Mouse (Mus musculus) kidney, adult 2 months (tissue): ENCODE measurements around the gene Ccnl2. TPM values are rescaled to one million over a fixed set of nuclear protein-coding genes. Genes with fewer than 3 reads are reported as not detected.

Experiments used
- DNase-seq: peaks from one replicate; pipeline ENCODE4 v3.0.0; 2021
- H3K27ac ChIP-seq: fragments of 200-500 bp; 2 replicates; pipeline ENCODE4 v1.5.1; 2012; ENCODE audit warnings: low read depth, low read length, control low read depth, inconsistent platforms; ENCODE audit not compliant: insufficient read depth
- H3K27me3 ChIP-seq: fragments of 200-500 bp; replicated peaks from 2 replicates; pipeline ENCODE4 v1.6.1; 2012; ENCODE audit warnings: mild to moderate bottlenecking, moderate library complexity, low read length, inconsistent platforms; ENCODE audit not compliant: control insufficient read depth, insufficient read depth
- H3K36me3 ChIP-seq: fragments of 200-500 bp; 2 replicates; pipeline ENCODE4 v1.6.1; 2012; ENCODE audit warnings: mild to moderate bottlenecking, moderate library complexity, low read length, inconsistent platforms; ENCODE audit not compliant: control insufficient read depth, insufficient read depth
- H3K4me1 ChIP-seq: fragments of 200-500 bp; 2 replicates; pipeline ENCODE4 v1.6.1; 2011; ENCODE audit warnings: low read length; ENCODE audit not compliant: control insufficient read depth, insufficient read depth
- H3K4me3 ChIP-seq: fragments of 200-500 bp; 2 replicates; pipeline ENCODE4 v1.5.1; 2011; ENCODE audit warnings: mild to moderate bottlenecking, low read depth, low read length, control low read depth; ENCODE audit not compliant: insufficient read depth
- CTCF ChIP-seq: fragments of 200-500 bp; conservative IDR thresholded peaks from 2 replicates; pipeline ENCODE4 v1.5.1; 2011; ENCODE audit warnings: low read depth, mild to moderate bottlenecking, control low read depth, low read length, moderate library complexity, mixed read lengths; ENCODE audit not compliant: insufficient read depth, insufficient read length
- POLR2A ChIP-seq: fragments of 200-500 bp; IDR thresholded peaks from one replicate; pipeline ENCODE4 v1.6.1; 2011; ENCODE audit warnings: low read depth, low read length, control low read depth
- WGBS: fragments of 180-500 bp; shearing (Covaris S2); methylation state at CpG from one replicate; pipeline ENCODE4 v1.1.7; 2018; 5-methylcytosine and 5-hydroxymethylcytosine counted together
- polyA plus RNA-seq: library from polyadenylated mRNA; depleted of rRNA; stranded (reverse); fragments of >200 nt; gene quantifications from 2 replicates; pipeline ENCODE4 v1.2.3, GENCODE M21; 2012

Gene Ccnl2
- polyA plus RNA-seq, 1 experiment, result 54.1 TPM

- Histone ChIP-seq H3K27me3 (no peaks in the 10 kb centered on the region), H3K27ac (peak within 1 kb of the TSS; percentile 79), H3K4me1 (peaks cover 12% of the 10 kb centered on the region; the same call in 1 of the 2 replicates), H3K36me3 (no peaks in the 10 kb centered on the region), H3K4me3 (peak within 1 kb of the TSS; percentile 36; the same call in 1 of the 2 replicates)
- no peak for TF ChIP-seq CTCF
- TF ChIP-seq POLR2A, result no peak
- DNase-seq, result no peak
- WGBS, result 69% methylated on average over 3 of the region's 3 CpGs
Observed at GRCm38 (mm10) chr4:155790021-155790489, 22.2 kb upstream of the Ccnl2 start, which contains the start of gene Ankrd65. Gene Ankrd65, plus strand, starts transcription at chr4:155790439.

GRCm38 (mm10) chr4:155790650-155791161 lies 21.6 kb upstream of the Ccnl2 start:
- WGBS, result 39% methylated on average over 3 of the region's 3 CpGs
- Histone ChIP-seq H3K4me3 (no peak overlapping the region), H3K4me1 (peaks cover 12% of the 10 kb centered on the region; the same call in 1 of the 2 replicates), H3K36me3 (no peaks in the 10 kb centered on the region), H3K27ac (peak overlapping the region; percentile 79), H3K27me3 (no peaks in the 10 kb centered on the region)
- no peak for TF ChIP-seq CTCF
- no peak for TF ChIP-seq POLR2A
- DNase-seq, result peak; percentile 84

GRCm38 (mm10) chr4:155791240-155791933 lies 20.9 kb upstream of the Ccnl2 start:
- DNase-seq, result peak; percentile 57
- H3K4me3 ChIP-seq, result peak overlapping the region; percentile 36
- H3K36me3 ChIP-seq, result no peaks in the 10 kb centered on the region
- no peak for TF ChIP-seq POLR2A
- TF ChIP-seq CTCF, result no peak
- peaks cover 12% of the 10 kb centered on the region; the same call in 1 of the 2 replicates for H3K4me1 ChIP-seq
- H3K27me3 ChIP-seq, result no peaks in the 10 kb centered on the region
- WGBS, result 42% methylated on average over 24 of the region's 24 CpGs
- H3K27ac ChIP-seq, result peak overlapping the region; percentile 79

- Histone ChIP-seq H3K4me1 (peaks cover 12% of the 10 kb centered on the region; the same call in 1 of the 2 replicates), H3K27me3 (no peaks in the 10 kb centered on the region), H3K4me3 (no peak overlapping the region), H3K36me3 (no peaks in the 10 kb centered on the region), H3K27ac (no peak overlapping the region)
- TF ChIP-seq CTCF (no peak), POLR2A (no peak)
- WGBS, result 54% methylated on average over 2 of the region's 2 CpGs
- no peak for DNase-seq
Observed at GRCm38 (mm10) chr4:155793730-155794129, 18.6 kb upstream of the Ccnl2 start.

- TF ChIP-seq POLR2A (no peak), CTCF (no peak)
- peaks cover 9% of the 10 kb centered on the region; the same call in 1 of the 2 replicates for H3K4me1 ChIP-seq
- WGBS, result 100% methylated on average over 1 of the region's 1 CpGs
- no peak overlapping the region for H3K4me3 ChIP-seq
- H3K36me3 ChIP-seq, result no peaks in the 10 kb centered on the region; the same call in 1 of the 2 replicates
- no peak for DNase-seq
- H3K27ac ChIP-seq, result no peak overlapping the region
- H3K27me3 ChIP-seq, result no peaks in the 10 kb centered on the region
Observed at GRCm38 (mm10) chr4:155802075-155802474, 10.2 kb upstream of the Ccnl2 start.

- Histone ChIP-seq H3K27ac (peak within 1 kb of the TSS; percentile 60), H3K27me3 (no peaks in the 10 kb centered on the region), H3K4me1 (peaks cover 9% of the 10 kb centered on the region; the same call in 1 of the 2 replicates), H3K4me3 (peak within 1 kb of the TSS; percentile 95), H3K36me3 (no peaks in the 10 kb centered on the region; the same call in 1 of the 2 replicates)
- peak; percentile 32 for DNase-seq
- TF ChIP-seq CTCF (0 out of 2 replicates have a peak, but pooled peaks have one; percentile 27), POLR2A (no peak)
- WGBS, result 14% methylated on average over 12 of the region's 12 CpGs
Observed at GRCm38 (mm10) chr4:155802741-155803339, 9.4 kb upstream of the Ccnl2 start, which contains the start of gene Mrpl20. Gene Mrpl20, plus strand, starts transcription at chr4:155802878.
